Mouse (Mus musculus) adrenal gland, adult 18-20 months (tissue): ENCODE data around the gene Anxa9. TPM values are rescaled to one million over a fixed set of nuclear protein-coding genes. Genes with fewer than 3 reads are reported as not detected.

ENCODE experiments used
- DNase-seq, 2 experiments: peaks; one replicate each; pipeline ENCODE4 v3.0.0; 2021 to 2022; ENCODE audit warnings: low spot score in 2 of 2
- total RNA-seq, 2 experiments: library from RNA; stranded (reverse); gene quantifications; 1 replicate in 1 of 2; 2 replicates in 1 of 2; pipeline ENCODE4 v1.2.3; 2021

The Anxa9 gene
- total RNA-seq, 2 experiments from 2014 or later, result 1.4 to 1.7 TPM

GRCm38 (mm10) chr3:95256931-95257330 is 50.0 kb downstream of the Anxa9 start:
- no peak for DNase-seq

- no peak for DNase-seq
Measured at GRCm38 (mm10) chr3:95250783-95251424, 56.1 kb downstream of the Anxa9 start, which contains the start of gene Bnipl. Gene Bnipl (minus strand): TSS chr3:95251193.

GRCm38 (mm10) chr3:95250361-95250760 is 56.6 kb downstream of the Anxa9 start:
- no peak for DNase-seq

- no peak for DNase-seq
Measured at GRCm38 (mm10) chr3:95247660-95248336, 59.2 kb downstream of the Anxa9 start.

GRCm38 (mm10) chr3:95246465-95247231 is 60.3 kb downstream of the Anxa9 start:
- peak in 1 of 2 experiments; percentile 33 for DNase-seq

Other genes with a start within 250 kb of the Anxa9 start
- 10 to 100 TPM; 50.9 to 55.4 TPM for gene Pip5k1a, start 200.2 kb downstream of the Anxa9 start, total RNA-seq
- gene Vps72, start 196.2 kb downstream of the Anxa9 start, total RNA-seq, result 10 to 100 TPM; 45.8 to 59.5 TPM
- gene Tmod4, start 182.7 kb downstream of the Anxa9 start, total RNA-seq, result 1 to 10 TPM in 1 of 2 experiments, not detected in 1; 1.2 TPM
- gene Scnm1, start 173.2 kb downstream of the Anxa9 start, total RNA-seq, result 10 to 100 TPM; 25.6 to 33.4 TPM
- gene Lysmd1, start 173.1 kb downstream of the Anxa9 start, total RNA-seq, result 1 to 10 TPM; 6.6 to 7.8 TPM
- 1 to 10 TPM; 3.0 to 4.5 TPM for gene Tnfaip8l2, start 164.8 kb downstream of the Anxa9 start, total RNA-seq
- 1 to 10 TPM; 1.6 to 2.5 TPM for gene Sema6c, start 146.7 kb downstream of the Anxa9 start, total RNA-seq
- gene Gabpb2, start 89.3 kb downstream of the Anxa9 start, total RNA-seq, result 10 to 100 TPM; 21.4 to 22.1 TPM
- gene Cdc42se1, start 78.4 kb downstream of the Anxa9 start, total RNA-seq, result 10 to 100 TPM; 62.8 to 75.0 TPM
- 1 to 10 TPM; 5.9 to 6.2 TPM for gene Mllt11, start 75.0 kb downstream of the Anxa9 start, total RNA-seq
- under 1 TPM; 0.17 to 0.26 TPM for gene Gm128, start 65.6 kb downstream of the Anxa9 start, total RNA-seq
- not detected for gene Bnipl, start 56.0 kb downstream of the Anxa9 start, total RNA-seq
- gene Mindy1, start 25.8 kb downstream of the Anxa9 start, total RNA-seq, result 100 to 1,000 TPM in 1 of 2 experiments, 10 to 100 TPM in 1; 75.5 to 124 TPM
- gene Prune1, start 25.1 kb downstream of the Anxa9 start, total RNA-seq, result 10 to 100 TPM; 20.1 to 21.9 TPM
- 100 to 1,000 TPM; 191 to 231 TPM for gene Cers2, start 7.6 kb upstream of the Anxa9 start, total RNA-seq
- gene Setdb1, start 50.0 kb upstream of the Anxa9 start, total RNA-seq, result 10 to 100 TPM; 20.0 to 25.2 TPM
- gene 4930558C23Rik, start 95.7 kb upstream of the Anxa9 start, total RNA-seq, result not detected
- 10 to 100 TPM; 50.1 to 60.5 TPM for gene Arnt, start 127.2 kb upstream of the Anxa9 start, total RNA-seq
- gene Ctsk, start 192.1 kb upstream of the Anxa9 start, total RNA-seq, result 1 to 10 TPM; 5.0 to 5.9 TPM
- gene Ctss, start 219.6 kb upstream of the Anxa9 start, total RNA-seq, result 100 to 1,000 TPM in 1 of 2 experiments, 10 to 100 TPM in 1; 71.3 to 153 TPM